Mouse (Mus musculus) limb, embryonic 11.5 days (tissue): ENCODE measurements around the gene Mrpl55. TPM values are rescaled to one million over a fixed set of nuclear protein-coding genes. Genes with fewer than 3 reads are reported as not detected.
"Not testable (repeated sequence)": the region's sequence is repeated elsewhere in the genome, so short reads cannot be mapped to it uniquely, and the experiment has no call there.

Experiments
- ATAC-seq: fragments of 200-750 bp; cut with Nextera tagmentation; 2 replicates; pipeline ENCODE4 v1.8.0; 2017; ENCODE audit warnings: low read depth; ENCODE audit not compliant: insufficient number of reproducible peaks, low FRiP score, low TSS enrichment
- DNase-seq: peaks from one replicate; pipeline ENCODE4 v3.0.0-alpha.2; 2015; ENCODE audit warnings: low spot score
- H3K27ac ChIP-seq: fragments of 300-500 bp; sonication (generic); replicated peaks from 2 replicates; pipeline ENCODE4 v1.5.1; 2014; ENCODE audit warnings: low read depth, mild to moderate bottlenecking, low read length
- H3K27me3 ChIP-seq: fragments of 300-500 bp; sonication (generic); 2 replicates; pipeline ENCODE4 v1.6.1; 2014; ENCODE audit warnings: mild to moderate bottlenecking, low read length, mixed read lengths; ENCODE audit not compliant: control insufficient read depth, insufficient read depth
- H3K36me3 ChIP-seq: fragments of 300-500 bp; sonication (generic); 2 replicates; pipeline ENCODE4 v1.6.1; 2014; ENCODE audit warnings: mild to moderate bottlenecking, low read length, moderate library complexity, mixed read lengths; ENCODE audit not compliant: control insufficient read depth, insufficient read depth
- H3K4me1 ChIP-seq: fragments of 300-500 bp; sonication (generic); 2 replicates; pipeline ENCODE4 v1.6.1; 2014; ENCODE audit warnings: low read length, mixed read lengths; ENCODE audit not compliant: control insufficient read depth, insufficient read depth
- H3K4me2 ChIP-seq: fragments of 300-500 bp; sonication (generic); 2 replicates; pipeline ENCODE4 v1.6.1; 2014; ENCODE audit warnings: low read depth, mild to moderate bottlenecking, moderate library complexity; ENCODE audit not compliant: severe bottlenecking
- H3K4me3 ChIP-seq: fragments of 300-500 bp; sonication (generic); 2 replicates; pipeline ENCODE4 v1.5.1; 2014; ENCODE audit warnings: low read depth, low read length
- H3K9ac ChIP-seq: fragments of 300-500 bp; sonication (generic); 2 replicates; pipeline ENCODE4 v1.6.1; 2014; ENCODE audit warnings: mild to moderate bottlenecking, low read length
- H3K9me3 ChIP-seq: fragments of 300-500 bp; sonication (generic); 2 replicates; pipeline ENCODE4 v1.6.1; 2016; ENCODE audit warnings: low read length; ENCODE audit not compliant: control insufficient read depth
- WGBS: fragments of 180-500 bp; shearing (Covaris S2); extraction: QIAGEN DNeasy Blood & Tissue Kit; methylation state at CpG from one replicate; pipeline ENCODE4 v1.1.7; 2014; 5-methylcytosine and 5-hydroxymethylcytosine counted together
- polyA plus RNA-seq: library from polyadenylated mRNA; unstranded; fragments of >200 nt; fragmentation: Nextera tagmentation; extraction: Ambion mirVana; gene quantifications from 2 replicates; pipeline ENCODE4 v1.2.1, GENCODE M21; 2014

Gene Mrpl55
- polyA plus RNA-seq, 1 experiment from 2014 or later, result 104 TPM

GRCm38 (mm10) chr11:59208153-59208831 lies 6.0 kb downstream of the Mrpl55 start, which contains the start of gene 2310033P09Rik:
Gene 2310033P09Rik (plus strand): TSS chr11:59208321.
- Histone ChIP-seq H3K36me3 (peaks cover 20% of the 10 kb centered on the region), H3K27me3 (no peaks in the 10 kb centered on the region), H3K27ac (peak within 1 kb of the TSS; percentile 84), H3K4me3 (peak within 1 kb of the TSS; percentile 90), H3K4me2 (peak within 1 kb of the TSS; percentile 84), H3K9me3 (no peaks in the 10 kb centered on the region), H3K4me1 (peaks cover 8% of the 10 kb centered on the region; the same call in 1 of the 2 replicates), H3K9ac (peak within 1 kb of the TSS; percentile 87)
- under 1% methylated on average over 67 of the region's 67 CpGs for WGBS
- DNase-seq, result peak; percentile 96
- ATAC-seq, result peak; percentile 81

DNA sequence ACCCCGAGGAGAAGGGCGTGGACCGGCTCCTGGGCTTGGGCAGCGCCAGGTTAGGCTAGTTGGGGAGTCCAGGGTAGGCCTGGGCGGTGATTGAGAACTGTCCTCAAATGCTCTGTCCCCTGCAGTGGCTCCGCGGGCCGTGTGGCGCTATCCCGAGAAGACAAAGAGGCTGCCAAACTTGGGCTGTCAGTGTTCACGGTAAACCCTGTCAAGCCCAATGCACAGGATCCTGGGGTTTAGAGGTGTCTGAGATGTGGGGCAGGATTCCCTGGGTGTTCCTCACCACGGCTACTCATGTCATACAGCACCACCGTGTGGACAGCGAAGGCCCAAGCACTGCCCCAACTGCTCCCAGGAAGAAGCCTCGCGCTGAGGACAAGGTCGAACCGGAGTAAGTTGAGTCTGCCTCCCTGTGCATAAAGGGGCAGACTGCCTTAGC lies 6.7 kb downstream of the Mrpl55 start:
- Histone ChIP-seq H3K4me3 (peak overlapping the region; percentile 90), H3K9me3 (no peaks in the 10 kb centered on the region), H3K27me3 (no peaks in the 10 kb centered on the region), H3K4me1 (peaks cover 8% of the 10 kb centered on the region; the same call in 1 of the 2 replicates), H3K9ac (peak overlapping the region; percentile 87), H3K4me2 (peak overlapping the region; percentile 84), H3K27ac (peak overlapping the region; percentile 42; the same call in 1 of the 2 replicates), H3K36me3 (peaks cover 20% of the 10 kb centered on the region)
- peak; percentile 45 for ATAC-seq
- 14% methylated on average over 18 of the region's 18 CpGs for WGBS
- DNase-seq, result peak; percentile 78

GRCm38 (mm10) chr11:59209580-59209979 lies 7.3 kb downstream of the Mrpl55 start:
- Histone ChIP-seq H3K27me3 (no peaks in the 10 kb centered on the region), H3K27ac (no peak overlapping the region), H3K36me3 (peaks cover 16% of the 10 kb centered on the region), H3K9me3 (no peaks in the 10 kb centered on the region), H3K4me2 (peak overlapping the region; percentile 84; the same call in 1 of the 2 replicates), H3K9ac (no peak overlapping the region), H3K4me1 (peaks cover 8% of the 10 kb centered on the region; the same call in 1 of the 2 replicates), H3K4me3 (no peak overlapping the region; the same call in 1 of the 2 replicates)
- DNase-seq (no peak), ATAC-seq (no peak)
- 88% methylated on average over 5 of the region's 5 CpGs for WGBS

DNA sequence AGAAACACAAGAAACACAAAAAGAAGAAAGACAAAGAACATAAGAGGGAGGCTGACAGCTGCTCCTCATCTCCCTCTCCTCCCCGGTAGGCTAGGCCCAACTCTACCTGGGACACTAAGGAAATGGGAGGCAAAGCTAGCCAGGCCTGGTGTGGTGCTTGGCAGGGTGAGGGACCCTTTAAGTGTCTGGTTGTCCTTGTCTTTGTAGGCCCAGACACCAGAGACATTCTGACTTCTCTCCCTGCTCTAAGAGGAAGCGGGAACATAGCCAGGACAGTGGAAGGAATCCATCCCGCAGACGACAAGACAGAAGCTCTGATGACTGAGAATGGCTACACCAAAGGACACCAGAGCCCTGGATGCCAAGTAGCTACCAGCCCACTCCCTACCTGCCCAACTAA lies 7.7 kb downstream of the Mrpl55 start:
- Histone ChIP-seq H3K27ac (no peak overlapping the region), H3K9ac (no peak overlapping the region), H3K4me2 (no peak overlapping the region), H3K9me3 (no peaks in the 10 kb centered on the region), H3K36me3 (peaks cover 16% of the 10 kb centered on the region), H3K4me3 (no peak overlapping the region), H3K4me1 (peaks cover 8% of the 10 kb centered on the region; the same call in 1 of the 2 replicates), H3K27me3 (no peaks in the 10 kb centered on the region)
- WGBS, result 93% methylated on average over 4 of the region's 4 CpGs
- ATAC-seq (no peak), DNase-seq (no peak)

DNA sequence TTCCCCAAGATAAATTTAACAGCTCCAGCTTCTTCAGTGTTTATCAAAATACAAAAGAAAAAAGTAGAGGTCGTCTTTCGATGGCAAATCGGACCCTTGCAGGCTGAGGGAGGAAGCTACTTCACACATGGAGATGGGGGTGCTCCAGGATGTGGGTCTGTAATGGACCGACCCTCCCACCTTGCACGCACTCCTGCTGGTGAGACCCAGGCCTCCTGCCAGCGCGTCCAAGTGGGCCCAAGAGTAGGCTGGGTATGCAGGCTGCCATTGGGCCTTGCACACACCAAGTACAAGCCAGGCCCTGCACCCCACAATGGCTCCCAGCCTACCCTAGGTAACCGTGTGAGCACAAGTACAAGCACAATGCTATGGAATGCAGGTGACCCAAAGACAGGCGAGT lies 9.3 kb downstream of the Mrpl55 start:
- not testable (repeated sequence) for H3K4me3 ChIP-seq, H3K9me3 ChIP-seq, ATAC-seq, H3K4me2 ChIP-seq, DNase-seq, H3K27me3 ChIP-seq, H3K27ac ChIP-seq, H3K4me1 ChIP-seq, H3K9ac ChIP-seq
- peaks cover 10% of the 10 kb centered on the region; the same call in 1 of the 2 replicates for H3K36me3 ChIP-seq
- WGBS, result 96% methylated on average over 9 of the region's 9 CpGs

DNA sequence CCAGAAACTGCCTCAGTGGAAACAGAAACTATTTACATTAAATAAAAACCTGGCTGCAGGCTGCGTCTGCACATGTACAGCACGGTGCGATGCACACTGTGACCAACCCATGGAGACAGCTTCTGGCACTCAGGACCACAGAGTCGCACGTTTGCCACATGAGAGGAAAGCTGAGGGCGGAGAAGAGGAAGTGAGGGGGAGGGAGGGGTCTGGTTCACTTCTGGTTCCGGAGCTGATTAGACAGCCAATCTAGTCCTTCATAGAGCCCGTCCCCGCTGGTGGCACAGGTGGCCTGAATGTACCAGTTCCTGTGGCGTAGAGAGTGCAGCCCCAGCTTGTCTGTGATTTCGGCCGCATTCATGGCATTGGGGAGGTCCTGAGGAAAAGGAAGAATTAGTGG lies 10.0 kb downstream of the Mrpl55 start:
- peaks cover 10% of the 10 kb centered on the region; the same call in 1 of the 2 replicates for H3K36me3 ChIP-seq
- 87% methylated on average over 12 of the region's 12 CpGs for WGBS
- H3K4me3 ChIP-seq, result not testable (repeated sequence)

DNA sequence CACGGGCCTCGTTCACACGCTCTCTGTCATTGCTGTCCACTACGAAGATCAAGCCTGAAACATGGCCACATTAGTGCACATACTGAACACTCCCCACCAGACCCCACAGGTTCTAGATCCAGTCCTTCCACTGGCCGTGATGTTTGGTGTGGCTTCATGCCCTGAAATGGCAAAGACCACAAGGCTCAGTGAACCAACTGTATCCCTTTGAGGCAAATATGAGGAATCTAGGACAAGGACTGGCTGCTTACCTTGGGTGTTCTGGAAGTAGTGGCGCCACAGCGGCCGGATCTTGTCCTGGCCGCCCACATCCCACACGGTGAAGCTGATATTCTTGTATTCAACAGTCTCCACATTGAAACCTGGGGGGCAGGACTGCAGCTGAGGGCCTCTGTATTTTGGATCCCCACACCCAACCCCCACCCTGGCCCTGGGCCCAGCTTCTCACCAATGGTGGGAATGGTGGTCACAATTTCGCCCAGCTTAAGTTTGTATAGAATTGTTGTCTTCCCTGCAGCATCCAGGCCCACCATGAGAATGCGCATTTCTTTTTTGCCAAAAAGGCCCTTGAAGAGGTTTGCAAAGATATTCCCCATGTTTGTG lies 10.7 kb downstream of the Mrpl55 start:
- H3K36me3 ChIP-seq, result peaks cover 13% of the 10 kb centered on the region; the same call in 1 of the 2 replicates
- WGBS, result 95% methylated on average over 12 of the region's 12 CpGs
- no peak overlapping the region for H3K9ac ChIP-seq

More for the DNA sequence above, 10.0 kb downstream of the Mrpl55 start:
- not testable (repeated sequence) for H3K9ac ChIP-seq, DNase-seq, H3K4me1 ChIP-seq, H3K27me3 ChIP-seq, H3K4me2 ChIP-seq, H3K9me3 ChIP-seq, H3K27ac ChIP-seq, ATAC-seq

DNA sequence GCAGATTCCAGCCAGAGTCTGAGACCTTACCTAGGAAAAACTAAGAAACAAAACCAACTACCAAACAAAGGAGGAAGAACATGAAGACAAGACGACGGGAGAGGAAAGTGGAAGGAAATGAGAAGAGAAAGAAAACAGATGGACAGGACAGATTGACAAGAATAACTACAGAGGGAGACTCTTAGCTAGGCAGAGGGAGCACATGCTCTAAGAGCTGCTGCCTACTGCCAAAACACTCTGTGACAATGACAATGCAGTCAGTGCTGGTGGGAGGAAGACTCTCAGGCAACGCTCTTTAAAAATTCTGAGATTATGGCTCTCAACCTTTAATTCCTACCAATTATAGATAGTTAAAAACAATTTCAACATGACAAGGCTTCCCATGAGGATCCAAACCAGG lies 14.7 kb downstream of the Mrpl55 start:
- H3K36me3 ChIP-seq, result peaks cover 15% of the 10 kb centered on the region; the same call in 1 of the 2 replicates
- DNase-seq (no peak), ATAC-seq (no peak)
- no peak overlapping the region for H3K4me3 ChIP-seq
- H3K9ac ChIP-seq, result no peak overlapping the region
- 91% methylated on average over 3 of the region's 3 CpGs for WGBS
- H3K9me3 ChIP-seq, result no peaks in the 10 kb centered on the region
- no peaks in the 10 kb centered on the region for H3K4me1 ChIP-seq
- H3K4me2 ChIP-seq, result no peak overlapping the region
- no peaks in the 10 kb centered on the region for H3K27me3 ChIP-seq
- no peak overlapping the region for H3K27ac ChIP-seq

More for the DNA sequence above, 10.7 kb downstream of the Mrpl55 start:
- H3K4me2 ChIP-seq, result no peak overlapping the region
- no peak overlapping the region for H3K4me3 ChIP-seq
- no peaks in the 10 kb centered on the region for H3K9me3 ChIP-seq
- H3K27ac ChIP-seq, result no peak overlapping the region
- H3K4me1 ChIP-seq, result peaks cover 8% of the 10 kb centered on the region; the same call in 1 of the 2 replicates
- no peaks in the 10 kb centered on the region for H3K27me3 ChIP-seq
- DNase-seq, result no peak
- ATAC-seq, result no peak
